Mouse (Mus musculus) frontal cortex, adult 2 months (tissue): ENCODE data around the gene Esam. TPM values are rescaled to one million over a fixed set of nuclear protein-coding genes. Genes with fewer than 3 reads are reported as not detected.

Experiments used
- DNase-seq, 2 experiments: peaks; one replicate each; pipeline ENCODE4 v3.0.0; 2022; ENCODE audit warnings: low spot score in 1 of 2; ENCODE audit errors: extremely low spot score in 1 of 2
- polyA plus RNA-seq: library from polyadenylated mRNA; depleted of rRNA; stranded (reverse); fragments of >200 nt; gene quantifications from 2 replicates; pipeline ENCODE4 v1.2.3, GENCODE M21; 2012; rRNA removed

The Esam gene
- polyA plus RNA-seq, 1 experiment, result 31.3 TPM

- no peak for DNase-seq
Observed at GRCm38 (mm10) chr9:37554279-37554678, 26.4 kb downstream of the Esam start.

- DNase-seq, result no peak
Observed at GRCm38 (mm10) chr9:37554838-37555748, 27.2 kb downstream of the Esam start, which contains the start of gene Siae. TSS of gene Siae (plus strand) at chr9:37555698.

DNA sequence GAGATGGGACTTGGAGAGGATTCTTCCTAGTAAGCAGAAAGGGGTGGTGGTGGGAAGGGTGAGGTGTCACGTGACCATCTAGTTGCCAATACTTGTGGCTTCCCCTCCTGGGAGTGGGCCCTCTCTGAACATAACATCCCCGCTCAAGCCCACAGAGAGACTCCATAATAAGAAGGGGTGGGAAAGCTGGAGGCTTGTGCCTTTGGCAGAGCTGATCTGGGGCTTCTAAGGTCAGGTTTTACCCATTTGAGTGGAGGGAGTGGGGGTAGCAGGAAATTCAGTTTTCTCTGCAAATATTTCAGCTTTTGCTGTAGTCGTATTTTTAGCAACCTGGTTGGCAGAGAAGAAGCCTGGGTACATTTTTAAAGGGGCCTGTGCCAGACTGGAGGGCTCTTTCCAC is 28.5 kb downstream of the Esam start:
- no peak for DNase-seq

DNA sequence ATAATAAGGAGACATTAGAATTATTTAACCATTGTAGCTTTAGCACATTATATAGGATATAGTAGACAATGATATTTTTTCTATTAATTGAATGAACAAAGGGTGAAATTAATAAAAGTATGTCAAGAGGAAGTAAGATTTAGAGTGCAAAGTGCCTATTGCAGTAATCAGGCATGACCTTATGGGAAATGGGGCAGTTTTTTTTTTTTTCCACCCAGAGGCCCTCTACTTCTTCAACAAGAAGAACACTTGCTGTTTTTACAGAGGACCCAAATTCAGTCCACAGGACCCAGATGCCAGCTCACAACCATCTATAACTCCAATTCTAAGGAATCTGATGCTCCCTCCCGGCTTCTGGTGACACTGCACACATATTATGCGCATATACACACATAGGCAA is 32.7 kb downstream of the Esam start:
- no peak for DNase-seq

- no peak for DNase-seq
Observed at GRCm38 (mm10) chr9:37563805-37564204, 35.9 kb downstream of the Esam start.

DNA sequence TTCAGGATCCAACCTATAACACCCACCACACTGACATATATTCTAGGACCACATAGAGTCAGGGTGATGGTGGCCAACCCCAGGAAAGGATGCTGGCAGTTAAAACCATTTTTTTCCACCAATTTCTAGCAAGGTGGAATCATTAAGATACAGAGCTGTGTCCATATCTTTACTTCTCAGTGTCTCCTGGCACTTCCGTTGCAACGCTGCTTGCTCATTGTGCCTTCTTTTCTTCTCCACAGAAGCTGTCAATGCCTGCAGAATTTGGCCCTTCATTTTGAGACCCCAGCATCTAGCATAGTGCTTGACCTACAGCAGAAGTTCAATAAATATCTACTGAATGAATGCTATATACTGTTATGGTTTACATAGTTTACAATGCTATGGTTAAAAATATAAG is 39.1 kb downstream of the Esam start:
- no peak for DNase-seq

- peak in 1 of 2 experiments; percentile 39 for DNase-seq
Observed at GRCm38 (mm10) chr9:37567454-37567853, 39.6 kb downstream of the Esam start.

DNA sequence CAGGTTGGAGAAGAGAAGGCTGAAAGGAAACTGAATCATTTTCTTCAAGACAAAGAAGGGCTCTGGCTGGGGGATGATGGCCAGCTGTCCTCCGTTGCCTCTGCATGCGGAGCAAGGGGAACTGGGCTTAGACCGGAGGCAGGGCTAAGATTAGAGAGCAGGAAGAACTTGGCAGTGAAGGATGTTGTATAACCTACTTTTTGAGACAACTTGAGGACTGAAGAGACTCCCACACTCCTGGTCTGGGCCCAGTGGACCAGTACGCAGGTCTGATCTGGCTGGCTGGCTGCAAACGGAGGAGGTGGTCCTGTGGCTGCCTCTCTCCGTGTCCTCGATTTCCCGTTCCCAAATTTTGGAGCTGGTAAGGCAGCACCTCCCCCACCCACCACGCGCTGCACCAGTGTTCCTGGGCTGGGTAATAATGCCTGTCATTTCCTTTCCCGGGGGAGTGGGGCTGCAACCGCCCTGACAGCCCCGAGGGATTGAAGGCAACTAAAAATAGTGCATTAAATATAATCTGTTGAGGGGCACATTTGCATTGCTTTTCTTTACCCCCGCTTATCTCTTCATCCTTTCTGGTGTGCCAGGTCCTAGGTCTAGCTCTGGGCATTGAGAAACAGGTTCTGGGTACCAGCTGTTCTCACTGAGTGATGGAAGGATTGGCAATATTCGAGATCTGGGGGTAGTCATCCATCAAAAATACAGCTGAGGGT is 40.2 kb downstream of the Esam start:
- DNase-seq, result peak; percentile 69 to 76

- no peak for DNase-seq
Observed at GRCm38 (mm10) chr9:37568605-37569214, 40.8 kb downstream of the Esam start.

GRCm38 (mm10) chr9:37569231-37569835 is 41.5 kb downstream of the Esam start:
- DNase-seq, result no peak

DNA sequence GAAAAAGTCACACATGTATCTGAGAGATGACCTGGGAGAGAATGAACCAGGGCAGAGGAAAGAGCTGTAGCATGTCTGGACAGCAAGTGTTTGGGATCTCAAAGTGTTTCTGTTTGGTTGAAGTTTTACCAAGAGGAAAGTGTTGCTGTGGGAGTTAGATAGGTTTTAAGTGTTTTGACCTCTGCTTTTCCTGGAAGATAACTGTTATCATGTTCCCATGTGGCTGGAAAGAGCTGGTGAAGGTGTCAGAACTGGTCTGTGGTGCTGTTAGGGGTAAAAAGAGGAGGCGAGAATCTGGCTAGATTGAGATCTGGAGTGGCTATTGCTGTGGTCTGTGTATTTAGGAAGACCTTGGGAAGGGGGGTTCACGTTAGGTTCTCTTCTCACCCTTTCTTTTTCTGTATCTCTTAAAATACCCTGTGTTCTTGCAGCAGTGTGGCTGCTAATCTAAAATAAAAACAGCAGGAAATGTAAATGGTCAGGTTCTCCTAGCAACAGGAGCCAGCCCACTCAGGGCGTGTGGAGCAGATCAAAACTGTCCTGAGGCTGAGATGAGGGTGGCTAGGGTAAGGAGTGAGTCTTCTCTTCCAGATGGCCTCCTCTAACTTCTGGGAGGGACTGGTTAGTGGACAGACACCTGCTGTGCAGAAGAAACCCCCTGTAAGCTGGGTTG is 44.5 kb downstream of the Esam start:
- DNase-seq, result no peak

DNA sequence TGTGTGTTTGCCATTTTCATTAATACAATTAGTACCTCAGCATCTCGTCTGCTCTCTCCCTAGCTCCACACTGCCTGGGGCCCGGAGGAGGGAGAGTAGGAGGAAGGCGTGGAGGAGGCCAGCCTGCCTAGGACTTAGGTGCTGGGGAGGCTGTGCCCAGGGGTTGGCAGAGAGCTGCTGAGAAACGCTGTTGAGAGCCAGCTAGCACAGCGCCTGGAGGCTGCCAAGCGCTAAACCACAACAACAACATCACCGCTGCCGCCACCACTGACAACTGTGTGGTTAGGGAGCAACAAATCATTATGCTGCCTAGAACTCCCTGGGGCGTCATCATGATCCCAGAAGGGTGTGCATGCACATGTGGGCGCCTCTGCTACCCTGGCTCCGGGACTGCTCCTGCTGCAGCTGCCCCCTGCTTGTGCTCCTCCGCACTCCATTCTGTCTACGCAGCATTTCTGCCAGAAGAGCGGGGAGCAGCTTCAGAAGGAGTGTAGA is 48.6 kb downstream of the Esam start:
- DNase-seq, result peak; percentile 46 to 77

- no peak for DNase-seq
Observed at GRCm38 (mm10) chr9:37583594-37583993, 55.7 kb downstream of the Esam start.

DNA sequence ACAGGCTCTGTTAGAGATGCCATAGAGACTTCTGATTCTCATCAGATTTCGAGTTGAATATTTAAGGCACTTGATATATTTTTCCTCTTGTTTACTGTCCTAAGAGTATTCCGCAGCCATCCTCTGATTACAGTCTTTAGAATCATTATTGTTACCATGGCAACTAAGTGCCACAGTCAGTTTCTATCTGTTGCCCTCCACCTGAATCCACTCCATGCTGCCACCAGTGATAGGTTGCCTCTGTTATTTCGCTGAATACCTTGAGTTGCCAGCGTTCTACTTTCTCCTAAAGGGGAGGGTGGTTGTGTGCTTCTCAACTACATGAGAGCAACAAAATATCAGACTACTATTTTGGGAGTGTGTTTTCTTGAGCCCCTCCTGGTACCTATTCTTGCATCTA is 58.8 kb downstream of the Esam start:
- DNase-seq, result no peak

Other genes with a start within 250 kb of the Esam start
- 1.6 and 1.8 TPM in 2 replicates for gene Ccdc15, start 179.6 kb upstream of the Esam start, polyA plus RNA-seq
- gene Hepacam, start 160.7 kb upstream of the Esam start, polyA plus RNA-seq, result 79.8 and 81.4 TPM in 2 replicates
- gene Robo4, start 126.2 kb upstream of the Esam start, polyA plus RNA-seq, result 5.6 and 5.8 TPM in 2 replicates
- 26.3 and 43.8 TPM in 2 replicates for gene Robo3, start 94.8 kb upstream of the Esam start, polyA plus RNA-seq
- gene Msantd2, start 38.8 kb upstream of the Esam start, polyA plus RNA-seq, result 33.9 and 35.2 TPM in 2 replicates
- gene Vsig2, start 11.2 kb downstream of the Esam start, polyA plus RNA-seq, result 6.0 and 6.4 TPM in 2 replicates
- 1,218 and 1,912 TPM in 2 replicates for gene Nrgn, start 24.8 kb downstream of the Esam start, polyA plus RNA-seq
- gene Siae, start 27.6 kb downstream of the Esam start, polyA plus RNA-seq, result 14.2 and 14.5 TPM in 2 replicates
- gene Spa17, start 85.6 kb downstream of the Esam start, polyA plus RNA-seq, result 6.7 and 7.1 TPM in 2 replicates
- gene Tbrg1, start 129.2 kb downstream of the Esam start, polyA plus RNA-seq, result 42.0 and 43.7 TPM in 2 replicates
- gene Panx3, start 141.2 kb downstream of the Esam start, polyA plus RNA-seq, result 0.08 TPM in 1 of 2 replicates, not detected in the other
- gene Olfr160, start 188.2 kb downstream of the Esam start, polyA plus RNA-seq, result 0.10 TPM in 1 of 2 replicates, not detected in the other
- 0.11 TPM in 1 of 2 replicates, not detected in the other for gene Olfr874, start 217.0 kb downstream of the Esam start, polyA plus RNA-seq
- gene Olfr875, start 243.8 kb downstream of the Esam start, polyA plus RNA-seq, result not detected in 2 replicates